Mouse (Mus musculus) lung, postnatal 0 days (tissue): ENCODE measurements around the gene Skap1.
A peak's percentile ranks its signal among the peaks of the same experiment; 100 is the strongest.

Source experiments
- CTCF ChIP-seq: IDR thresholded peaks from 2 replicates; pipeline ENCODE4 v1.5.1; 2016; ENCODE audit warnings: antibody characterized with exemption, mild to moderate bottlenecking
- EP300 ChIP-seq: IDR thresholded peaks from 2 replicates; pipeline ENCODE4 v1.6.1; 2016; ENCODE audit warnings: antibody characterized with exemption, mild to moderate bottlenecking, control low read depth

- TF ChIP-seq CTCF (peak; percentile 7; the same call in 1 of the 2 replicates), EP300 (no peak)
Observed at GRCm38 (mm10) chr11:96666924-96667323, 202.5 kb downstream of the Skap1 start.
